Mouse (Mus musculus) heart, postnatal 25 days (tissue): ENCODE results near the gene Mrm3. TPM values are rescaled to one million over a fixed set of nuclear protein-coding genes. Genes with fewer than 3 reads are reported as not detected.

Experiments
- DNase-seq: peaks from one replicate; pipeline ENCODE4 v3.0.0; 2022; ENCODE audit warnings: low spot score
- intact Hi-C: fragments of 180-260 bp; cut with DNase I; formaldehyde crosslinking; loops from one replicate; pipeline ENCODE4 v1.15.1; 2025
- total RNA-seq, 2 experiments: library from RNA; stranded (reverse); gene quantifications; 2 replicates each; pipeline ENCODE4 v1.2.3; 2021

The Mrm3 gene
- total RNA-seq, 2 experiments from 2014 or later = 23.1 to 25.0 TPM

GRCm38 (mm10) chr11:76246439-76246838 is 2.9 kb downstream of the Mrm3 start:
- intact Hi-C loops = no loop called here

GRCm38 (mm10) chr11:76247239-76247638 is 3.7 kb downstream of the Mrm3 start:
- intact Hi-C loops = no loop called here
- DNase-seq = no peak

More at GRCm38 (mm10) chr11:76246439-76246838, 2.9 kb downstream of the Mrm3 start:
- no peak for DNase-seq

GRCm38 (mm10) chr11:76252036-76252435 is 8.5 kb downstream of the Mrm3 start:
- intact Hi-C loops = loop anchor here (5.0 kb wide), 1 partner anchor 205 kb away; no protein-coding TSS in a partner anchor
- no peak for DNase-seq

GRCm38 (mm10) chr11:76253145-76253917 is 9.8 kb downstream of the Mrm3 start:
- DNase-seq = peak; percentile 71
- intact Hi-C loops = loop anchor here (1.0 to 5.0 kb wide), 2 partner anchors 153 to 204 kb away; partner anchors contain the start of gene Timm22

- no peak for DNase-seq
Observed at GRCm38 (mm10) chr11:76253918-76254264, 10.4 kb downstream of the Mrm3 start.

DNA sequence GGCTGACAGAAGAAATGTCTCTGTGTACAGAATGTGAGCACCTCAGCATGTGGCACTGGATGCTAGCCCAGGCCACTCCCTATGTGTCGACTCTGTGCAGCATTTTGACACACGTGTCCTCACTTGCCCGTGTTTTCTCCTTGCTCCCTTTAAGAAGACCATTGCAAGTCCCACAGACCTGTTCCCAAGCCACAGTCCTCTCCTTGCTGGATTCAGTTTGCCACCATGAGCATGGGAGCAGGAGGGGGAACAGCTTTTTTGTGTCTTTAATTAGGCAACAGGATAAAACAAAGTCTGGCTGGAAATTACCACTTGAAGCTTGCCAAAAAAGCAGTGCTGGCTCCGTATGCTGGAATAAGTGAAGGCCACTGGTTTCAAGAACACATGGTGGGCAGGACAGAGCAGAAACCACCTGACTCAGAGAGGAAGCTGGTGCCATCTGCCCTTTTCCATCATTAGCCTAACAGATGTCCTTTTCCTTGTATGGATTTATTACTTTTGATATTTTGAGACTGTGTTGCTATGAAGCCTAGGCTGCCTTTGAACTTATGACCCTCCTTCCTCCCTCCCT is 12.0 kb downstream of the Mrm3 start:
- intact Hi-C loops = no loop called here
- no peak for DNase-seq

More at GRCm38 (mm10) chr11:76253918-76254264, 10.4 kb downstream of the Mrm3 start:
- intact Hi-C loops = loop anchor here (1.0 to 5.0 kb wide), 2 partner anchors 152 to 203 kb away; partner anchors contain the start of gene Timm22

DNA sequence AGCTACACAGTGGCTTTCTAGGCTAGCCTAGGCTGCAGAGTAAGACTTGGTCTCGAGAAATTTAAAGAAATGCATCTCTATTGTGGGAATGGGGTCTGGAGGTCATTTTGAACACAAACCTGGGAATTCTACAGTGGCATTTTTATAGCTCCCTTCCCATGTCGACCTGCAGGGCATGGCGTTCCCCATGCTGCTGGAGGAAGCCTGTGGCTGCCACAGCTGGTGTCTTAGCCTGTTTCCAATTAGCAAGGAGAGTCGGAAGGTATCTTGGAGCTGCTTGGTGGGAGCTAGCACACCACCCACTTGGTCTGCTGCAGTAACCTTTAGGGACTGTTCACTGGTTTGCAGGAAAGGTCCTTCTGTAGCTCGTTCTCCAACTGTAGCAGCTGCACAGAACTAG is 12.6 kb downstream of the Mrm3 start:
- DNase-seq = no peak
- intact Hi-C loops = no loop called here

DNA sequence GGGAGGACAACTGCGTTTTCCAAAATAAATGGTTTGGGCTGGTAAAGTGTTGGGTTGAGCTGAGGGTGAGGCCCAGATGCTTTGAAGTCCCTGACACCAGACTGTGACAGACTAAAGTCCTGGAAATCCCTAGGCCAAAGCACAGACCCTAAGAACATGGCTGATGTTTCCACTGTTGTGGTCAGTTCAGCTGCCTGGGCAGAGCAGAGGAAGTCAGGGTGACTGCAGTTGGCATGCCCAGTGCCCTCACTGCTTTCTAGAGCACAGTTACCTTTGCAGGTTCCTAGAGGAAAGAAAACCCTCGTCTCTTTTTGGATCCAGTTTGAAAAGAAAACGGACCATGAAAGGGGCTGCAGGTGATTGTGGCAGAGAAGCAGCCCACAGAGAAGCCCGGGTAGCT is 13.9 kb downstream of the Mrm3 start:
- DNase-seq = no peak
- intact Hi-C loops = no loop called here

DNA sequence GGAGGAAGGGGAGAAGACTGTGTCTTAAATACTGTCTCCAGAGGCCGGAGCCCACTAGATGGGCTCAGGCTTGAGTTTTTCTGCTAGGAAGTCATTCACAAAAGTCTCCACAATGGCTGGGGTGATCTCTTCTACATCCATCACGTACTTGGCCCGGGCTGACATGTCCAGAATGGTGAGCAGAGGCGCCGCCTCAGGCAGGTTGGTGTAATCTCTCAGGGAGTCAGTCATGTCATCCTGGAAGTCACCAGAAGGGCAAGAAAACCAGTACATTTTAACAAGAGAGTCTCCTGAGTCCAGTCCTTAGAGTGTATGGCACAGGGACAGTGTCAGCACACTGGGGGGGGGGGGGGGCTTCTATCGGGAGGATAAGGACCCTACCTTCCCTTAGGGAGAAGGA is 15.0 kb downstream of the Mrm3 start:
- intact Hi-C loops = no loop called here
- no peak for DNase-seq

DNA sequence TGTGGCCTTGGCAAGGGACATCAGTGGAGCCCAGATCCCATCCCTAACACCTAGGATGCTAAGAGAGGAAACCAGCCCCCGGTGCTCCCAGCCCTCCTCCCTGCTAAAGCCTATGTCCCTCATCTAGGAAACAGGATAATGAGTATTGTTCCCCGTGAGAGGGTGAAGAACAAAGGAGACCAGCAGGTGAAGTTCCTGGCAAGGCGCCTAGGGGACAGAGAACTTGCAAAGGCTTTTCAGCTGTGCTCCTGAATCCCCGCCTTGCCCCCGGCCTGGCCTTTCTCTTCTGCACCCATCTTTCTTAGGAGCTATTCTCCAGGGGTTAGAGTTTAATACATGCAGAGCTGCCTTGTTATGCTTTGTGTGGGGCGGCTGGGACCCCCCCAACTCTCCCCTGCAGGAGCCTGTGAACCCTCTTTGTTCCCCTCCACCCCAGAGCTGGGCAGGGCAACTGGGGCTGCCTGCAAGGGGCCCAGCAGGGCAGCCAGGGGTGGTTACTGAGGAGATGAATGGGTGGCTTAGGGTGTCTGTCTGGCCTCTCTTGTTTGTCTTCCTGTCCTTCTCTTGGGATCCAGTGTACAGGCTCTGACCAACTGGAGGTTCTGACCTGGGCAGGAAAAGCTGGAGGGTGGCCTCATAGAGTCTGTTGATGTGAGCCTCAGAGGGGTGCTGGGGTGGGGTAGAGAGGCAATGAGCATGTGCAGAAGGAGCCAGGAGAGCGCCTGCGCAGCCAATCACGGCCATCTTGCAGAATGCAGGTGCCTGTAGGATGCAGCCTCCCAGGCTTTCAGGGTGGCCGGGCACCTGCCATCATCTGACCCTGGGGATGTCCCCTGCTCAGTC is 16.9 kb downstream of the Mrm3 start:
- intact Hi-C loops = loop anchor here (5.0 kb wide), 1 partner anchor 62 kb away; no protein-coding TSS in a partner anchor
- DNase-seq = no peak

DNA sequence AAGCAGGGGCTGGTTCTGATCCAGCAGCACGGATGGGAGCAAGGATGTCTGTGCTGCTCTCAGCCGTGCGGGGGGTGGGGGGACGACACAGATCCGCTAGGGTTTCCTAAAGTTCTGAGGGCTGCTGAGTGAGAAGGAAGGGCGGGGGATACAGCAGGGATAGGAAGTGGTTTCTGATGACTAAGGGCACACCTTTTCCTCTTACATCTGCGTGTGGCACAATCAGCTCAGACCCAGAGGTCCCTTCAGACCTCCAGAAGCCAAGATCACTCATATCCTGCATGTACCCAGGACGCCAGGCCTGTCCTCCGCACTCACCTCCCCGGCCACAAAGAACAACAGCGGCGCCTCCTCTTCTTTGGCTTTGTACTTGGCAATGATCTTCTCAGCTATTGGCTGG is 17.7 kb downstream of the Mrm3 start:
- no peak for DNase-seq
- intact Hi-C loops = loop anchor here (5.0 kb wide), 1 partner anchor 61 kb away; no protein-coding TSS in a partner anchor

GRCm38 (mm10) chr11:76262611-76263351 is 19.3 kb downstream of the Mrm3 start:
- no peak for DNase-seq
- intact Hi-C loops = loop anchor here (5.0 kb wide), 1 partner anchor 60 kb away; no protein-coding TSS in a partner anchor

- intact Hi-C loops = no loop called here
- DNase-seq = no peak
Observed at GRCm38 (mm10) chr11:76267550-76267949, 24.0 kb downstream of the Mrm3 start.

DNA sequence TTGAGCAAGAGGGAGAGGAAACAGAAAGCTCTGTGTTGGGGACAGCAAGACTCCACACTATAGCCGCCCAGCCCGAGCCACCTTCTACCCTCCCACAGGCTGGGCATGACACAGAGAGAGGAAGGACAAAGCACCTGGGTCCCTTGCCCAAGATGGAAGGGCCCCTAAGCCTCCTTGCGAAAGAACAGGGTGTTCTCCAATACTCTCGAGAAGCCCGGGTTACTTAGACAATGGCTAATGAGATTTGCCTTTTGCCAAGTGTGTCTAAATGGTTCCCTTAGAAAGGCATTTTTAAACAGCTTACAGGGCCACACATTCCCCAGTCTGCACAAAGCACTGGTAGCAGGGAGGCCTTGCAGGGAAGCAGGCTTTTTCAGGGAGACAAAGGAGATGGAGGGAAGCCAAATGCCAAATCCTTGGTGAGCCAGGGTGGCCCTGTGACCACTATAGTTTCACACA is 24.5 kb downstream of the Mrm3 start:
- no peak for DNase-seq
- intact Hi-C loops = no loop called here

DNA sequence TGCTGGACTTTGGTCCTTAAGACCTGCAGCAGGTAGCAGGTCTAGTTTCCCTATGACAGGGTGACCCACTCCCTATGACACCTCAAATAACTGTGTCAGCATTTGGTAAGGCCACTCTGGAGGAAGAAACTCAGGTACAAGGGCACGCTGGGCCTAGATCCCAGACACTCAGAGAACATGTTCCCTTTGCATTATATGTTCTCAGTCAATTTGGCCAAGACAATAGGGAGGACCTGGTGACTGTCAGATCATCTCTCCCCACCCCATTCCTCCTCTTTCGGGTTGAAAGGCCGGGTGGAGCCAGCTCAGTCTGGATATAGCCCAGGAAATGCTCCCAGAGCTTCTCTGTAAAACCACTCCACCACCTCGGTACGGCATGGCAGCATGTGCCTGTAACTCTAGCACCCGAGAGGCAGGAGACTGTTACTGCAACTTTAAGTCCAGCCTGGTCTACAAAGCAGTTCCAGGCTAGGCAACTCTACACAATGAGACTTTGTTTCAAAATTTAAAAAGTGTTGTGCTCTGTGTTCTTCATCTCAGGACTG is 25.1 kb downstream of the Mrm3 start:
- no peak for DNase-seq
- intact Hi-C loops = no loop called here

DNA sequence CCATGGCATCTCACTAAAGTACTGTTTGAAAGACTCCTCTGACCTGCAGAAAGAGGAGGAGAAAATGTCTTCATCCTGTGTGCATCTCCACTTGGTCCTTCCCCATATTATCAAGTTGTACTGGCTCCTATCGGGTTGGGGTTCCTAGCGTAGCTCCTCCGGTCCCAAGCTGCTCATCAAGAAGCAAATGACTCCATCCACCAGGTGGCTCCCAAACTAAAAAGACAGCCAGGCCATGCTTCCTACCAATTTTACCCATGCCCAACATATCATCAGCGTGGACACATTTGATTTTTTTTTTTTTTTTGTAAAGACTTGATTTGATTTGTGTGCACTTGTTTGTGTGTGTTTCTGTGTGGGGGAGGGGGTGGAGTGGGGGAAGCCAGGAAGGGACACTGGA is 28.9 kb downstream of the Mrm3 start:
- DNase-seq = no peak
- intact Hi-C loops = no loop called here

- intact Hi-C loops = no loop called here
- no peak for DNase-seq
Observed at GRCm38 (mm10) chr11:76278960-76279852, 35.7 kb downstream of the Mrm3 start.

- no peak for DNase-seq
- intact Hi-C loops = no loop called here
Observed at GRCm38 (mm10) chr11:76279971-76280370, 36.5 kb downstream of the Mrm3 start.
